Mouse (Mus musculus) frontal cortex, postnatal 14 days (tissue): Measurements from ENCODE around the gene Hoxa6.

Experiments used
- DNase-seq, 2 experiments: peaks; one replicate each; pipeline ENCODE4 v3.0.0; 2022; ENCODE audit warnings: low spot score in 2 of 2

Hoxa6 gene

GRCm38 (mm10) chr6:52227470-52228222, 19.1 kb upstream of the Hoxa6 start:
- no peak for DNase-seq

- DNase-seq = no peak
Observed at GRCm38 (mm10) chr6:52226569-52227257, 18.2 kb upstream of the Hoxa6 start.

- no peak for DNase-seq
Observed at GRCm38 (mm10) chr6:52225612-52226568, 17.4 kb upstream of the Hoxa6 start.

- no peak for DNase-seq
Observed at GRCm38 (mm10) chr6:52224895-52225611, 16.5 kb upstream of the Hoxa6 start.

GRCm38 (mm10) chr6:52223939-52224760, 15.6 kb upstream of the Hoxa6 start:
- no peak for DNase-seq

GRCm38 (mm10) chr6:52222729-52223128, 14.2 kb upstream of the Hoxa6 start:
- no peak for DNase-seq

GRCm38 (mm10) chr6:52221993-52222685, 13.6 kb upstream of the Hoxa6 start:
- no peak for DNase-seq

- peak; percentile 54 to 74 for DNase-seq
Observed at GRCm38 (mm10) chr6:52221337-52221992, 12.9 kb upstream of the Hoxa6 start, which contains the start of gene Hoxa7. TSS of gene Hoxa7 (minus strand) at chr6:52221854.

GRCm38 (mm10) chr6:52220865-52221310, 12.4 kb upstream of the Hoxa6 start:
- no peak for DNase-seq

GRCm38 (mm10) chr6:52220003-52220864, 11.7 kb upstream of the Hoxa6 start:
- no peak for DNase-seq

- DNase-seq = no peak
Observed at GRCm38 (mm10) chr6:52219234-52219942, 10.9 kb upstream of the Hoxa6 start.

- DNase-seq = no peak
Observed at GRCm38 (mm10) chr6:52218643-52219215, 10.2 kb upstream of the Hoxa6 start.

- DNase-seq = no peak
Observed at GRCm38 (mm10) chr6:52217895-52218642, 9.5 kb upstream of the Hoxa6 start.

GRCm38 (mm10) chr6:52217459-52217768, 8.9 kb upstream of the Hoxa6 start:
- DNase-seq = no peak

GRCm38 (mm10) chr6:52216691-52217458, 8.4 kb upstream of the Hoxa6 start:
- no peak for DNase-seq
